Mouse (Mus musculus): ENCODE results near the gene Brd4. TPM values are rescaled to one million over a fixed set of nuclear protein-coding genes. Genes with fewer than 3 reads are reported as not detected.

Gene Brd4
- polyA plus RNA-seq, 1 experiment from 2014 or later = 55.5 TPM

DNA sequence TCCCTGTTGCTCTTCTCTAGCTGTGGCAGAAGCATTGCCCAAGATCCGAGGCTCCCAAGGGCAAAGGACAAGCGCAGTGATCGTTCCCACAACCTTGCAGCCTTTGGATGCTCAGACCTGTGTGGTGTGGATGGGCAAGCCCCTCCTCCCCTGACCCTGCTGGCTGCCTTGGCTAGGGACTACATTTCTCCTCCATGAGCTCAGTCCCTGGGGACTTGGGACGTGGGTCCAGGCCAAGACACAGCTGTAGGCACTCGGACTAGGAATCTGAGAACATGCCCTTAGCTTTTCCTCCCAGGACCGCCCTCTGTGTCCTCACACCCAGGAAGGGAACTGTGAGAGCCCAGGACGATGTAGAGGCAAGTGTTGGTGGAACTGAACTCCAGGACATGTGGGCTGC is 111.4 kb downstream of the Brd4 start:
- H3K9me3 ChIP-seq (replicated peaks; ENCODE audit: low read length) = no peaks in the 10 kb centered on the region
- H3K27me3 ChIP-seq (ENCODE audit: insufficient read depth, low read length) = no peaks in the 10 kb centered on the region
- H3K36me3 ChIP-seq (ENCODE audit: insufficient read depth, low read length) = no peaks in the 10 kb centered on the region
- DNase-seq (ENCODE audit: low spot score) = peak; percentile 55
- H3K9ac ChIP-seq (ENCODE audit: low read depth, low read length) = no peak overlapping the region
- 59% methylated on average over 7 of the region's 7 CpGs for WGBS
- TF ChIP-seq CTCF (IDR thresholded peaks at IDR 0.05; ENCODE audit: low read depth) = no peak
- H3K4me3 ChIP-seq (replicated peaks; ENCODE audit: low read depth, low read length) = no peak overlapping the region
- H3K4me2 ChIP-seq (ENCODE audit: low read length) = no peak overlapping the region
- 0 out of 2 replicates have a peak, but pooled peaks cover 5% of the 10 kb centered on the region for H3K4me1 ChIP-seq (replicated peaks; ENCODE audit: insufficient read depth, low read length)
- peak overlapping the region; percentile 48; the same call in 1 of the 2 replicates for H3K27ac ChIP-seq
- no peak; the same call in 1 of the 2 replicates for ATAC-seq (replicated peaks; ENCODE audit: low FRiP score, low read depth)

DNA sequence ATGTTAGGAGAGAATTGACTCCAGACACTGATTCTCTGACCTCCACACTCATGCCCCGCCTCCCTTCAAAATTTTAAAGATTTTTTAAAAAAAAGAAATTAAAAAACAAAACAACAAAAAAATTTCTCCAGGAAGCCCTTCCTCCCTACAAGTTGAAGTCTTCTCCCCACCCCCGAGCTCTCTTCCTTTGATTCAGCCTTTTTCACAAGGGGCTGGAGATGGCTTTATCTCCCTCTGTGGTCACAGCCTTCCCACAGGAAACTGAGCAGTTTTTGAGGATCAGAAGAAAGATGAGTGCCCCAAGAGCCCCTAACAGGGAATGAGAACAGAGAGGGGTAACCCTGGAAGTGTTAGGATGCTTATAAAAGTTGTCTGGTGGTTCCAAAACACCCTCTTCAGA is 112.0 kb downstream of the Brd4 start:
- Histone ChIP-seq H3K4me2 (ENCODE audit: low read length) (no peak overlapping the region), H3K9ac (ENCODE audit: low read depth, low read length) (no peak overlapping the region), H3K36me3 (ENCODE audit: insufficient read depth, low read length) (no peaks in the 10 kb centered on the region), H3K9me3 (replicated peaks; ENCODE audit: low read length) (no peaks in the 10 kb centered on the region), H3K4me3 (replicated peaks; ENCODE audit: low read depth, low read length) (no peak overlapping the region), H3K4me1 (replicated peaks; ENCODE audit: insufficient read depth, low read length) (0 out of 2 replicates have a peak, but pooled peaks cover 5% of the 10 kb centered on the region), H3K27ac (peak overlapping the region; percentile 48; the same call in 1 of the 2 replicates), H3K27me3 (ENCODE audit: insufficient read depth, low read length) (no peaks in the 10 kb centered on the region)
- no peak for DNase-seq (ENCODE audit: low spot score)
- 85% methylated on average over 2 of the region's 2 CpGs for WGBS
- no peak for ATAC-seq (replicated peaks; ENCODE audit: low FRiP score, low read depth)
- TF ChIP-seq CTCF (IDR thresholded peaks at IDR 0.05; ENCODE audit: low read depth) = no peak

DNA sequence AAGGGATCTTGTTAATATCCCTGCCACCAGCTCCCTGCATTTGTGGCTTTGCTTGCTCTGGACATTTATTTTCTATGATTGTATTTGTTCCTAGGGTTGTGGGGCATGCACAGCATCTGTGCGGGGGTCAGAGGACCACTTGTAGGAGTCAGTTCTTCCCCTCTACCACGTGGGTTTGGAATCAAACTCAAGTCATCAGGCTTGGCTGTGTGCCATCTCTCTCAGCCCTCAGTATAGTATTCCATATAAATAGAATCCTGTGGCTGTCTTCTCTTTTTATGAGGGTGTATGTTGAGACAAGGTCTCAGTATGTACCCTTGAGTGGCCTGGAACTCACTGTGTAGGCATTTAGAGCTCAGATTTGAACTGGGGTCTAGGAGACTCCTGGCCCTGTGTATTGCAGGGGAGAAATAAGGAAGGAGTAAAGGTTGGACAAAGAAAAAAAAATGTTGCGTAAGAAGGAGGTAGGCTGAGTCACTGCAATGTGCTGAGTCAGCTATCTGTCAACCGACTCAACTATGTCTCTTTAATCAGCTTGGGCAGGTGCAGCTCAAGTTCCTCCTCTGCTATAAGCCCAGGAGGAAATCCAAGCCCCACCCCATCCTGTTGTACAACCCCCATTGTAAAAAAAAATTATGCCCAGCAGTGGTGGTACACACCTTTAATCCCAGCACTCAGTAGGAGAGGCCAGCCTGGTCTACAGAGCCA is 114.8 kb downstream of the Brd4 start:
- Histone ChIP-seq H3K9me3 (replicated peaks; ENCODE audit: low read length) (no peaks in the 10 kb centered on the region), H3K27ac (no peak overlapping the region), H3K9ac (ENCODE audit: low read depth, low read length) (no peak overlapping the region), H3K4me1 (replicated peaks; ENCODE audit: insufficient read depth, low read length) (peaks cover 8% of the 10 kb centered on the region), H3K36me3 (ENCODE audit: insufficient read depth, low read length) (no peaks in the 10 kb centered on the region), H3K4me3 (replicated peaks; ENCODE audit: low read depth, low read length) (no peak overlapping the region), H3K27me3 (ENCODE audit: insufficient read depth, low read length) (no peaks in the 10 kb centered on the region), H3K4me2 (ENCODE audit: low read length) (no peak overlapping the region)
- 68% methylated on average over 4 of the region's 4 CpGs for WGBS
- DNase-seq (ENCODE audit: low spot score) (no peak), ATAC-seq (replicated peaks; ENCODE audit: low FRiP score, low read depth) (no peak)
- no peak for TF ChIP-seq CTCF (IDR thresholded peaks at IDR 0.05; ENCODE audit: low read depth)

DNA sequence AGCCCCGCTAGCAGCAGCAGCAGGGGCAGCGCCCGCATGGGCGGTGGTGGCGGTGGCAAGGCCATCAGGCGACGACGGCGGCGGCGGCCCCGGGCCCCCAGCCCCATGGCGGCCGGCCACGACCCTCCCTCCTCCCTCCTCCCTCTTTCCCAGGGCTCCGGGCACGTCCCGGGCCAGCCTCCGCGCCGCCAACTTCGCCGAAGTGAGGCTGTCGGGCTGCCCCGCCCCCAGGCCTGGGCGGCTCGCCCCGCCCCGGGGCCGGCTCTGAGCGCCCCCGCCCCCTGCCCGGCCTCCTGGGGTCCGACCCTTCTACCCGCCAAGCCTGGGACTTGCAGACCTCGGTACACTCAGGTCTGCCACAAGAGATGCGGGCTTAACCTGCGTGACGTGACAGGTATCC is 117.8 kb downstream of the Brd4 start, which contains the start of gene Notch3:
Gene Notch3 (minus strand): TSS at position 166 of the 400 bp plus-strand sequence.
- Histone ChIP-seq H3K36me3 (ENCODE audit: insufficient read depth, low read length) (no peaks in the 10 kb centered on the region), H3K4me1 (replicated peaks; ENCODE audit: insufficient read depth, low read length) (peaks cover 4% of the 10 kb centered on the region), H3K4me2 (ENCODE audit: low read length) (peak within 1 kb of the TSS; percentile 97), H3K4me3 (replicated peaks; ENCODE audit: low read depth, low read length) (peak within 1 kb of the TSS; percentile 75), H3K9ac (ENCODE audit: low read depth, low read length) (peak within 1 kb of the TSS; percentile 73), H3K27me3 (ENCODE audit: insufficient read depth, low read length) (no peaks in the 10 kb centered on the region), H3K9me3 (replicated peaks; ENCODE audit: low read length) (no peaks in the 10 kb centered on the region), H3K27ac (peak within 1 kb of the TSS; percentile 83)
- peak; percentile 67 for ATAC-seq (replicated peaks; ENCODE audit: low FRiP score, low read depth)
- TF ChIP-seq CTCF (IDR thresholded peaks at IDR 0.05; ENCODE audit: low read depth) = no peak
- peak; percentile 74 for DNase-seq (ENCODE audit: low spot score)
- under 1% methylated on average over 35 of the region's 39 CpGs for WGBS

DNA sequence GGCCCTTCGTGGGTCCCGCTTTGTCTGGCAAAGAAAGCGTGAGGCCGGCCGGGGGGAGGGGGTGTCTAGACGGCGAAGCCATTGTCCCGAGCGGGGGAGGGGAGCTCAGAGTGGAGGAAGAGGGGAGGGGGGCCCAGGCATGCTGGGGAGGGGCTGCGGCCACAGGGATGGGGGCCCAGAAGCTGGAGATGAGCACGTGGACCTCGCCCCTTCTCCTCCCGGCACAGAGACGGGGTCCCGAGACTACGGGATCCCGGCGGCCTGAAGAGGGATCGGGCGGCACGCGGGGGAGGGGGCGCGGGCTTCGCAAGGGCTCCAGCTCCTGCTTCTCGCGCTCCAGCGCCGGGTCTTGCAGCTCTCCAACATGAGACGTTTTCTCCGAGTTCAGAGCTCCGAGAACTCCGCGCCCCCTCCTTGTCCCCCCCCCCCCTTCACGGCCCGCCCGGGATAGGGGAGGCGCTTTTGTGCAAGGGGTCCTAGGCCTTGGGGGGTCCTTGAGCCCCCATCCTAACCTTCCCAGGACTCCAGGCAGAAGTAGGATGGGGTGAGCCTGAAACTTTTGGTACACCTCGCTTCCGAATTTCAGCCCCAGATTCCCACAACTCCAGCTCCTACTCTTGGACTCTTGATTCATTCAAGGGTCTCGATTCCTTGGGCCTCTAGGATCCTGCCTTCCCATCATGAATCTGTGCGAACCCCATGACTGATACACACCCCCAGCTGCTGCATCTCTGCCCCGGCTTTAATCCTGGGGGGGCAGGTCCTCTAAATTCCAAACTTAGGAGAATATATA is 118.5 kb downstream of the Brd4 start:
- peak; percentile 25 for ATAC-seq (replicated peaks; ENCODE audit: low FRiP score, low read depth)
- H3K9me3 ChIP-seq (replicated peaks; ENCODE audit: low read length) = no peaks in the 10 kb centered on the region
- H3K27ac ChIP-seq = peak overlapping the region; percentile 83
- peak; percentile 85 for DNase-seq (ENCODE audit: low spot score)
- peak overlapping the region; percentile 97 for H3K4me2 ChIP-seq (ENCODE audit: low read length)
- peak overlapping the region; percentile 75 for H3K4me3 ChIP-seq (replicated peaks; ENCODE audit: low read depth, low read length)
- H3K4me1 ChIP-seq (replicated peaks; ENCODE audit: insufficient read depth, low read length) = peaks cover 4% of the 10 kb centered on the region
- 0% methylated on average over 30 of the region's 43 CpGs for WGBS
- no peaks in the 10 kb centered on the region for H3K27me3 ChIP-seq (ENCODE audit: insufficient read depth, low read length)
- peak overlapping the region; percentile 73 for H3K9ac ChIP-seq (ENCODE audit: low read depth, low read length)
- no peaks in the 10 kb centered on the region for H3K36me3 ChIP-seq (ENCODE audit: insufficient read depth, low read length)
- TF ChIP-seq CTCF (IDR thresholded peaks at IDR 0.05; ENCODE audit: low read depth) = no peak

DNA sequence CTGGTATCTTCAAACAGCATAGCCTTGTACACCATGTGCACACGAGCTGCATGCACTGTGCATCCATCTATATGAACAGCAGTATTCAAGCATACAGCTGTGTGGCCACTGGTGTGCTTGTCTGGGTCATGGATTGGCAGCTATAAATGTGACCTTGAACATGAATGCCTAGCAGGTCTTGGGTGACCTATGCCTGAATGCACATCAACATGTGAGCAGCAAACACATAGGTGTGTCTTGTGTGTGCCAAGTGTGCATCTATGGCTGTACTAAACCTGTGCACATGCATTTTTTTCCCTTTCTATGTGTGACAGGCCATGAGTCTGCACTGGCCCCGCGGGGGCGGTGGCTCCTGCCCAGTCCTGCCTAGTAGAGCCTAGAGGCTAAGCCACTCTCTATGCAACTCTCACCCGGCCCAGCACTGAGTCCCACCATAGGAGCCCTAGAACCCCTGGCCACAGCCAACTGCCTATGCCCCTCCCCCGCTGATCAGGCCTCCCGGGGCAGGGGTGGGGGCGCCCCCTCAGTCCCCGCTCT is 119.2 kb downstream of the Brd4 start:
- H3K9ac ChIP-seq (ENCODE audit: low read depth, low read length) = peak overlapping the region; percentile 73
- H3K27me3 ChIP-seq (ENCODE audit: insufficient read depth, low read length) = no peaks in the 10 kb centered on the region
- H3K27ac ChIP-seq = peak overlapping the region; percentile 83
- DNase-seq (ENCODE audit: low spot score) (no peak), ATAC-seq (replicated peaks; ENCODE audit: low FRiP score, low read depth) (peak; percentile 44)
- H3K9me3 ChIP-seq (replicated peaks; ENCODE audit: low read length) = no peaks in the 10 kb centered on the region
- WGBS = 7% methylated on average over 9 of the region's 9 CpGs
- H3K36me3 ChIP-seq (ENCODE audit: insufficient read depth, low read length) = no peaks in the 10 kb centered on the region
- peak overlapping the region; percentile 75 for H3K4me3 ChIP-seq (replicated peaks; ENCODE audit: low read depth, low read length)
- H3K4me1 ChIP-seq (replicated peaks; ENCODE audit: insufficient read depth, low read length) = peaks cover 4% of the 10 kb centered on the region
- H3K4me2 ChIP-seq (ENCODE audit: low read length) = peak overlapping the region; percentile 97
- TF ChIP-seq CTCF (IDR thresholded peaks at IDR 0.05; ENCODE audit: low read depth) = no peak
